Mouse (Mus musculus): ENCODE measurements at regions not wholly inside any gene's neighbourhood (a gene's known extent, or its start where the extent isn't known, plus 50 kb on each side); places are given as distances from the start of the nearest gene placed in this dataset.
"Not testable (repeated sequence)": the region's sequence is repeated elsewhere in the genome, so short reads cannot be mapped to it uniquely, and the experiment has no call there.

GRCm38 (mm10) chr2:168424277-168425099 is 143.0 kb upstream of the Kcng1 start:
- no peak for TF ChIP-seq POLR2A (IDR thresholded peaks at IDR 0.05; ENCODE audit: borderline replicate concordance, extremely low read depth, low read depth, low read length)
- TF ChIP-seq CTCF (IDR thresholded peaks at IDR 0.05; ENCODE audit: insufficient read depth, low read length) = no peak
- H3K4me1 ChIP-seq (ENCODE audit: control insufficient read depth, insufficient read depth, low read length) = no peaks in the 10 kb centered on the region
- DNase-seq = no peak
- no peak overlapping the region for H3K4me3 ChIP-seq (replicated peaks; ENCODE audit: extremely low read depth, low read depth, low read length)
- 63% methylated on average over 20 of the region's 20 CpGs for WGBS

- no peak for DNase-seq
- TF ChIP-seq POLR2A (IDR thresholded peaks at IDR 0.05; ENCODE audit: borderline replicate concordance, extremely low read depth, low read depth, low read length) = no peak
- peak; percentile 14; the same call in 1 of the 2 replicates for TF ChIP-seq CTCF (IDR thresholded peaks at IDR 0.05; ENCODE audit: insufficient read depth, low read length)
- Histone ChIP-seq H3K4me3 (replicated peaks; ENCODE audit: extremely low read depth, low read depth, low read length) (no peak overlapping the region), H3K4me1 (ENCODE audit: control insufficient read depth, insufficient read depth, low read length) (no peaks in the 10 kb centered on the region)
- 57% methylated on average over 6 of the region's 6 CpGs for WGBS
These were observed 142.0 kb upstream of the Kcng1 start for GRCm38 (mm10) chr2:168423551-168423950.

GRCm38 (mm10) chr2:168415140-168415539 is 133.6 kb upstream of the Kcng1 start:
- no peak overlapping the region for H3K4me3 ChIP-seq (replicated peaks; ENCODE audit: extremely low read depth, low read depth, low read length)
- no peaks in the 10 kb centered on the region for H3K4me1 ChIP-seq (ENCODE audit: control insufficient read depth, insufficient read depth, low read length)
- no peak for DNase-seq
- TF ChIP-seq POLR2A (IDR thresholded peaks at IDR 0.05; ENCODE audit: borderline replicate concordance, extremely low read depth, low read depth, low read length) (no peak), CTCF (IDR thresholded peaks at IDR 0.05; ENCODE audit: insufficient read depth, low read length) (peak; percentile 20; the same call in 1 of the 2 replicates)
- 29% methylated on average over 17 of the region's 17 CpGs for WGBS

GRCm38 (mm10) chr2:168414110-168414872 is 132.8 kb upstream of the Kcng1 start:
- TF ChIP-seq POLR2A (IDR thresholded peaks at IDR 0.05; ENCODE audit: borderline replicate concordance, extremely low read depth, low read depth, low read length) (no peak), CTCF (IDR thresholded peaks at IDR 0.05; ENCODE audit: insufficient read depth, low read length) (no peak)

GRCm38 (mm10) chr2:168412853-168413252 is 131.3 kb upstream of the Kcng1 start:
- TF ChIP-seq CTCF (IDR thresholded peaks at IDR 0.05; ENCODE audit: insufficient read depth, low read length) (no peak), POLR2A (IDR thresholded peaks at IDR 0.05; ENCODE audit: borderline replicate concordance, extremely low read depth, low read depth, low read length) (no peak)
- WGBS = 40% methylated on average over 6 of the region's 6 CpGs
- no peak overlapping the region for H3K4me3 ChIP-seq (replicated peaks; ENCODE audit: extremely low read depth, low read depth, low read length)
- H3K4me1 ChIP-seq (ENCODE audit: control insufficient read depth, insufficient read depth, low read length) = no peaks in the 10 kb centered on the region
- no peak for DNase-seq

More at GRCm38 (mm10) chr2:168414110-168414872, 132.8 kb upstream of the Kcng1 start:
- DNase-seq = no peak
- Histone ChIP-seq H3K4me1 (ENCODE audit: control insufficient read depth, insufficient read depth, low read length) (no peaks in the 10 kb centered on the region), H3K4me3 (replicated peaks; ENCODE audit: extremely low read depth, low read depth, low read length) (no peak overlapping the region)
- 80% methylated on average over 18 of the region's 18 CpGs for WGBS

DNA sequence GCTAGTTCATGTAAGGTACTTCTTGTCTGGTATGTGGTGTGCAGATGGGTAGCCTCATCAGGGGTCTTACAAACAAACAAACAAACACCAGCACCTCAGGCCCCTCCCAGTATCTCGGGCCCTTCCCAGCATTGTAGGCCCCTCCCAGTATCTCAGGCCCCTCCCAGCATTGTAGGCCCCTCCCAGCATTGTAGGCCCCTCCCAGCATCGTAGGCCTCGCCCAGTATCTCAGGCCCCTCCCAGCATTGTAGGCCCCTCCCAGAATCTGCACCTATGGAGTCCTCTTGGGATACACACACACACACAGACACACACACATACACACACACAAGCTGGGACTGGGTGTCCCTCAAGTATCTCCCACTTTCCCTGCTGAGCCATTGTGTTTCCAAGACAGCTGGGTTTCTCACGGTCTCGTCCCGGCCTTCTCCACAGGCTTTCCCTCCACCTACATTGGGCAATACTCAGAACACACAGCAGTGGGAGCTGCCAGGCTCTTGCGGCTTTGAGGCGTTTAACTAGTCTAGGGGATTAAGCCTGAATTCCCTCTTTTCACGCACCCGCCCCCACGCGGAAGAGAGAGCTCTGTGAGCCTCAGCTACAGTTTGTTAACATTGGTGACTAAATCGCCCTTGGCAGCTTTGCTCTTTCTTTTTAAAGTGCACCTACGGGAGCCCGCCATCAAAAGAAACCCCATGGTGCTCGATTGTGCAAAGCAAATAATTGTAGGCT is 121.4 kb upstream of the Kcng1 start:
- Histone ChIP-seq H3K4me3 (replicated peaks; ENCODE audit: extremely low read depth, low read depth, low read length) (no peak overlapping the region), H3K4me1 (ENCODE audit: control insufficient read depth, insufficient read depth, low read length) (no peaks in the 10 kb centered on the region)
- DNase-seq = no peak
- 63% methylated on average over 16 of the region's 16 CpGs for WGBS
- TF ChIP-seq CTCF (IDR thresholded peaks at IDR 0.05; ENCODE audit: insufficient read depth, low read length) (no peak), POLR2A (IDR thresholded peaks at IDR 0.05; ENCODE audit: borderline replicate concordance, extremely low read depth, low read depth, low read length) (no peak)

DNA sequence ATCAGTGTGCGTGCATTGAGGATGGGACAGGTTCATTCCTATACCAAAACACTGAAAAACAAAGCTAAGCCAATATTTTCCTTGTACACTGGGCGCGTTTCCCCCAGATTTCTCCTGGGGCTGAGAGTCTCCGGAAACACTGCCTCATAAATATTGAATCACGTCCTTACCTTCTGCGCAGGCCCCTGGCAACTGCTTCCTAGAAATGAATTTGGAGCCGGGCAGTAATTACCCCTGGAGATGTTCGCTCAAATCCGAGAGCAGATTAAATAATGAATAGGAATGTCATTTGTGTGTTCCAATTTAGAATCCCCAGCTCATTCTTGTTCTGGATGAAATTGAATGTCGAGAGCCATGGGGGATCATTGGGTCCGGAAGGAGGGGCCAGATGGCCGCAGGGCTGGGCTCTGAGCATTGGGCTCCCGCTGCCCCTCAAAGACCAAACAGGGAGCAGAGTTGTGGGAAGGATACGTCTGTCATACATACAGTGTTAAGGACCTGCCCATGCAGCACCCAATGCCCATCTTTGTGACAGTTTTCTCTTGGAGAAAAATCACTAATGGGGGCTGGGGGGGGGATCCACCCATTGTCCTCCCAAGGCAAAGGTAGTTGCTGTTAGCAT is 117.7 kb upstream of the Kcng1 start:
- TF ChIP-seq CTCF (IDR thresholded peaks at IDR 0.05; ENCODE audit: insufficient read depth, low read length) (no peak), POLR2A (IDR thresholded peaks at IDR 0.05; ENCODE audit: borderline replicate concordance, extremely low read depth, low read depth, low read length) (no peak)
- WGBS = 83% methylated on average over 14 of the region's 14 CpGs

GRCm38 (mm10) chr2:168396316-168396715 is 114.8 kb upstream of the Kcng1 start:
- no peak for TF ChIP-seq CTCF (IDR thresholded peaks at IDR 0.05; ENCODE audit: insufficient read depth, low read length)
- no peak for TF ChIP-seq POLR2A (IDR thresholded peaks at IDR 0.05; ENCODE audit: borderline replicate concordance, extremely low read depth, low read depth, low read length)
- no peak for DNase-seq
- no peak overlapping the region for H3K4me3 ChIP-seq (replicated peaks; ENCODE audit: extremely low read depth, low read depth, low read length)
- no peaks in the 10 kb centered on the region for H3K4me1 ChIP-seq (ENCODE audit: control insufficient read depth, insufficient read depth, low read length)
- WGBS = 53% methylated on average over 3 of the region's 3 CpGs

More for the DNA sequence above, 117.7 kb upstream of the Kcng1 start:
- Histone ChIP-seq H3K4me1 (ENCODE audit: control insufficient read depth, insufficient read depth, low read length) (no peaks in the 10 kb centered on the region), H3K4me3 (replicated peaks; ENCODE audit: extremely low read depth, low read depth, low read length) (no peak overlapping the region)
- no peak for DNase-seq

GRCm38 (mm10) chr2:168393341-168393740 is 111.8 kb upstream of the Kcng1 start:
- DNase-seq = no peak
- no peak overlapping the region for H3K4me3 ChIP-seq (replicated peaks; ENCODE audit: extremely low read depth, low read depth, low read length)
- no peak for TF ChIP-seq CTCF (IDR thresholded peaks at IDR 0.05; ENCODE audit: insufficient read depth, low read length)
- TF ChIP-seq POLR2A (IDR thresholded peaks at IDR 0.05; ENCODE audit: borderline replicate concordance, extremely low read depth, low read depth, low read length) = no peak
- WGBS = 89% methylated on average over 18 of the region's 18 CpGs
- H3K4me1 ChIP-seq (ENCODE audit: control insufficient read depth, insufficient read depth, low read length) = no peaks in the 10 kb centered on the region

DNA sequence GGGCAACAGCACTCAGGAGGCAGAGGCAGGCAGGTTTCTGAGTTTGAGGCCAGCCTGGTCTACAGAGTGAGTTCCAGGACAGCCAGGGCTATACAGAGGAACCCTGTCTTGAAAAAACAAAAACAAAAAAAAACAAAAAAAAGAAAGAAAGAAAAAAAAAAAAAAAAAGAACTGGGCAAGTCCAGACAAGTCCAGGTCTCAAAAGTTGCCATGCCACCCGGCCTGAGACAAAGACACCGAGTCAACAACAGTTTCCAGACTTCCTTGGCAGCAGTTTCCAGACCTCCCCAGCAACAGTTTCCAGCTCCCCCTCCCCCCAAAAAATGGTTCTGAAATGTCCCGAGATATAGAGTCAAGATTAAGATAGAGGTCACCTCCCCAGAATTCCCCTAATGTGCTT is 110.6 kb upstream of the Kcng1 start:
- not testable (repeated sequence) for DNase-seq; H3K4me3 ChIP-seq (replicated peaks; ENCODE audit: extremely low read depth, low read depth, low read length); H3K4me1 ChIP-seq (ENCODE audit: control insufficient read depth, insufficient read depth, low read length)
- 75% methylated on average over 3 of the region's 3 CpGs for WGBS

Measured in lung, adult 2 months (tissue).